Mouse (Mus musculus) lung, postnatal 0 days (tissue): ENCODE data around the gene Slc9a1.

Source experiments
- CTCF ChIP-seq: IDR thresholded peaks from 2 replicates; pipeline ENCODE4 v1.5.1; 2016; ENCODE audit warnings: antibody characterized with exemption, mild to moderate bottlenecking
- EP300 ChIP-seq: IDR thresholded peaks from 2 replicates; pipeline ENCODE4 v1.6.1; 2016; ENCODE audit warnings: antibody characterized with exemption, mild to moderate bottlenecking, control low read depth

GRCm38 (mm10) chr4:133403611-133404228 lies 34.2 kb downstream of the Slc9a1 start:
- TF ChIP-seq CTCF (no peak), EP300 (no peak)
